Mouse (Mus musculus): ENCODE data around the gene Shpk. TPM values are rescaled to one million over a fixed set of nuclear protein-coding genes. Genes with fewer than 3 reads are reported as not detected.

Shpk gene
- 1.4 and 2.4 TPM in 2 replicates for total RNA-seq (2017)

DNA sequence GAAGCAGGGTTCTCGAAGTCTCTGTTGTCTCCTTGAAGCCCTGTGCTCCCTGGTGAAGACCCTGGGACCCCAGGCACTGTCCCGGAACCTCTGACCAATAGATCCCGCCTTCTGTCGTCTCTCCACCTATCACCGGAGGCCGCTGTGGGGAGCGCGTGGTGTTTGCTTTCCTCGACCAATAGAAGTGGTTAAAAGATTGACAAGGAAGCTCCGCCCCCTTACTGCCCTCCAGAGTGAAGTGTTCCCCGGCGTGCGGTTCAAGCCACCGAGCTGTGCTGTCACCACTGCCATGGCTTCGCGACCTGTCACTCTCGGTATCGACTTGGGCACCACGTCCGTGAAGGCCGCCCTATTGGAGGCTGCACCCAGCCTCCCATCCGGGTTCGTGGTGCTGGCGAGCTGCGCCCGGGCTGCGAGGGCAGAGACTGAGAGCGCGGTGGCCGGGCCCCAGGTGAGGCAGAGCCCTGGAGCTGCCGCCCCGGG lies at the start of gene Shpk:
Shpk (plus strand) TSS at position 231 of the 483 bp plus-strand sequence.
- peak; percentile 95 for ATAC-seq (ENCODE audit: extremely low read depth, insufficient number of reproducible peaks, low FRiP score, poor library complexity, severe bottlenecking)

DNA sequence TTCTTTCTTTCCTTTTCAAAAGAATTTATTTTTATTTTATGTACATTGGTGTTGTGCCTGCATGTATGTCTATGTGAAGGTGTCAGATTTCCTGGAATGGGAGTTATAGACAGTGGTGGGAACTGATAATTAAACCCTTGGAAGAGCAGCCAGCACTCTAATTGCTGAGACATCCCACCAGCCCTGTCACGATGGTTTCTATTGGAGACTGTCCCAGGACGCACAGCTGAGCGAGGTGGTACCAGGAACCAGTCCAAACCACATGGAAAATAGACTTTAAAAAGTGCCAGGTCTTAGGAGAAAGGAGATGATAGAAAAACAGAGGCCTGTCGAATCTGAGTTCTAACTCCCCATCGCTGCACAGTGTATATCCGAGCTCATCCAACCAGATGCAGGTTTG lies 44.2 kb upstream of the Shpk start:
- no peak for ATAC-seq (ENCODE audit: extremely low read depth, insufficient number of reproducible peaks, low FRiP score, poor library complexity, severe bottlenecking)

DNA sequence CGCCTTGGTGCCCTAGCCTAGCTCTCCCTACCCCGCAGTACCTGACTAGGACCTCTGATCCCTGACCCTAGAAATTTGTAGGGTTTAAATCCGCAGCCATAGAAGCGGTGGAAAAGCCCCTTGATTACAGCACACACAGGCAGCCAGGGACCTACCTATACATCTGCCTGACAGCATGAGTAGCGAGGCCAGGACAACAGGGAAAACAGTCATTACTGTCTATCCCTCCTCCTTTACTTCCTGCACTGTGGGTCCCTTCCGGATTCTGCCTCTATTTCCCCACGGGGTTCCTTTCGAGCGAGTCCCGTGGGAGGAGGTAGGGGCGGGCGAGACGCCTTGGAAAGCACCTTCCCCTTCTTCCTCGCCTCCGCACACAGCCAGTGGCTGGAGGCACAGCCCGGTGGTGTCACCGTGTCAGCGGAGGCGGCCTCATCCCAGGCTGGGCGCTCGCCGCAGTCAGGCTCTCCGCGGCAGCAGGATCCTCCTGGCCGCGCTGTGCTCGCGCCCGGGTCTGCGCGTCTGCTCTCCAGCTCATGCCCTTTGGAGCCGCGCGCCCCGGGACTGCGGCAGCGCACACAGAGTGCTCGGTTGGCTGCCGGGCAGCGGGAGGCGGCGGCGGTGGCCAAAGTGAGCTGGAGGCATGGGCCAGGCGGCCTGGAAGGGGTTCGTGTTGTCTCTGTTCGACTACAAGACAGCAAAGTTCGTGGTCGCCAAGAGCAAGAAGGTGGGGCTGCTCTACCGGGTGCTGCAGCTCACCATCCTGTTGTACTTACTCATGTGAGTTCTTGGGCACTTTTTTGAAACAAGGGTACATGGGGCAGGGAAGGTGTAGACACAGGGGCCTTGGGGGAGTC lies 39.1 kb upstream of the Shpk start, which contains the start of gene P2rx5:
P2rx5 (plus strand) TSS at position 465 of the 854 bp plus-strand sequence.
- no peak for ATAC-seq (ENCODE audit: extremely low read depth, insufficient number of reproducible peaks, low FRiP score, poor library complexity, severe bottlenecking)

DNA sequence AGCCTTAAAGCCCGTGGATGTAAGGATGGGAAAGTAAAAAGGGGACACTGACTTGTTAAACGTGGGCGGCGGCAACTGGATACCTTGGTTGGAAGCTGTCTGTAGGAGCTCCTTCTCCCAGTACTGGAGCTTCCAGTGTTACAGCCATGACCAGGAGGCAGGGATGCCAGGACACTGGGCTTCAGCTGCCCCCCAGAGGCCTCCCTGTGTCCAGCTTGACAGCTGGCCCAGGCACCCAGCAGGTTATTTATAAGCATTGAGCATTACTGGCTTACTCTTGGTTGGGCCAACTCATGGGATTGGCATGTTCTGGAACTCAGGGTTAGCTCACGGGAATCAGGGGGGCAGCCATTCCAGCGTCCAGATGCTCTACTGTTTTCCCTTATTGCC lies 38.5 kb upstream of the Shpk start:
- no peak for ATAC-seq (ENCODE audit: extremely low read depth, insufficient number of reproducible peaks, low FRiP score, poor library complexity, severe bottlenecking)

DNA sequence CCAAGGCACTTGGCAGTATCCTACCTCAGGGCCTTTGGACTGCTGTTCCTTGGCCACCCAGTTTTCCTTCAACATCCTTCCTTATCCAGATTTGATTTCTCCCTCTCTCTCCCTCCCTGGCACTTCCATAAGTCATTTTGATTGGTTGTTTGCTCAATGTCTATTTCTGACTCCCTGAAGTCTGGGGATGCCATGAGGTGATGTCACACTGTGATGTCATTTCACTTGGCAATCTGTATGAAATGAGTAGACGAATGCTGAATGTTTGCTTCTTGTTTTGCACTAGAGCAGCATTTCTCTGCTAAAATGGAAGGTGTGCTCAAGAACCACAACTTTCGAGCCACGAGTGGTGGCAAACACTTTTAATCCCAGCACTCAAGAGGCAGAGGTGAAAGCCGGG lies 37.6 kb upstream of the Shpk start:
- no peak for ATAC-seq (ENCODE audit: extremely low read depth, insufficient number of reproducible peaks, low FRiP score, poor library complexity, severe bottlenecking)

DNA sequence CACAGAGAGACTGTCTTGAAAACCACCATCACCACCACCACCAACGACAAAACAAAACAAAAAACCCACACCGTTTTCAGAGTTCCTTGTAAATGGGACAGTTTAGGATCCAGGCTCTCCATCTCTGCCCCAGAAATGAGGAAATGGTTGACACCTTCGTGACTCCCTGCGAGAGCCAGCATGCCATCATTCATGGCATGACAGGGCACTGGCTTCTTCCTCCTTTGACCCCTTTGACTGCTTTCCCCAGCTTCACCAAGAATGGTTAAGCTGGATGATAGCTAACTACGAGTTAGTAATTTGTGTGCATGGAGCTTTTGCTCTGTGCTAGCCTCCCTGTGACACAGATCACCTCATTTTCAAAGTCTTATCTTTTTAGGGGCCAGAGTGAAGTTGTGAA lies 37.0 kb upstream of the Shpk start:
- no peak for ATAC-seq (ENCODE audit: extremely low read depth, insufficient number of reproducible peaks, low FRiP score, poor library complexity, severe bottlenecking)

DNA sequence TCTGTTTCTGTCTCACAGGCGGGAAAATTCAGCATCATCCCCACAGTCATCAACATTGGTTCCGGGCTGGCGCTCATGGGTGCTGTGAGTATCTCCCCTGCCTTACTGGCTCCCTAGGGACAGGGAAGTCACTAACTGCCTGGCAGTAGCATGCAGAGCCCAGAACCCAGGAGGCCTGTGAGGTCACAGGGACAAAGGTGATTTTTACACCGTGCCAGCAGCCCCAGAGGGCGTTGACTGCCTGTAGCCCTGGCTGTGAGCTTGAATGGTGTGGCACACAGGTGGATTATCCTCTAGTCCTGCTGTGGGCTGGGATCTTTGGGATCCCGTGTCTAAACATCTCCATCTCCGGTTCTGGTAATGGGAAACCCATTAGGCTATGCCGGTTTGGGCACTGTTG lies 31.2 kb upstream of the Shpk start:
- ATAC-seq (ENCODE audit: extremely low read depth, insufficient number of reproducible peaks, low FRiP score, poor library complexity, severe bottlenecking), result no peak

DNA sequence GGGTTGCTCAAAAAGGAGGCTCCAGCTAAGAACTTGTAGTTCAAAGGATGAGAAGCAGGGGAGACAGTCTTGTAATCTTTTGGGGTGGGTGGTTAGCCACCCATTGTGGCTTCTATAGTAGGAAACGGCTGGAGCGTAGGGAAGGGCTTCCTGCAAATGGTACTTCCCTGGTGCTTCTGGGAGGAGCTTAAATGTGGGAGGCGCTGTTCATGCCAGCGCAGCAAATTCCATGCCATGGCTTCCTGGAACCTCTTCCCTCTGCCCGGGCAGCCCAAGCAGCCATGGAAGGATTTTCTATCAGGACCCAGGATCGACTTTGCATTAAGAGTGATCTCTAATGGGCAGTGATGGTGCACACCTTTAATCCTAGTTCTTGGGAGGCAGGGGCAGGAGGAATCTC lies 30.7 kb upstream of the Shpk start:
- ATAC-seq (ENCODE audit: extremely low read depth, insufficient number of reproducible peaks, low FRiP score, poor library complexity, severe bottlenecking), result no peak

DNA sequence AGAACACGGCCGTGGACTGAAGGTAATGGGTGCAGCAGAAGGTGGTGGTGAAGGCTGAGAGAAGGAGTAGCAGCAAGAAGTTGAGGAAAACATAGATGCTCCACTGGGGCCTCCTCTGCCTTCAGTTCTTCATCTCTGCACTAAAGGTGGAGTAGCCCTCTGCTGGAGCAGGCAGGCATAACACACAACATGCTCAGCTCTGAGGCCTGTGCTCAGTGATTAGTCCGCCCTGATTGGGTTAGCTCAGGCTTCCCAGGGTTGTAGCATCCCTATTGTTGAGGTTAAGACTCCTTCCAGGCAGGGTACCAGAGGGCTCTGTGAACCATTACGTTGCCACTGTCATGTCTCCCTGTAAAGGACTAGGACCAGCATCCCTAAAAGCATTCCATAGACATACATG lies 30.0 kb upstream of the Shpk start:
- 0 out of 2 replicates have a peak, but pooled peaks have one; percentile 38 for ATAC-seq (ENCODE audit: extremely low read depth, insufficient number of reproducible peaks, low FRiP score, poor library complexity, severe bottlenecking)

DNA sequence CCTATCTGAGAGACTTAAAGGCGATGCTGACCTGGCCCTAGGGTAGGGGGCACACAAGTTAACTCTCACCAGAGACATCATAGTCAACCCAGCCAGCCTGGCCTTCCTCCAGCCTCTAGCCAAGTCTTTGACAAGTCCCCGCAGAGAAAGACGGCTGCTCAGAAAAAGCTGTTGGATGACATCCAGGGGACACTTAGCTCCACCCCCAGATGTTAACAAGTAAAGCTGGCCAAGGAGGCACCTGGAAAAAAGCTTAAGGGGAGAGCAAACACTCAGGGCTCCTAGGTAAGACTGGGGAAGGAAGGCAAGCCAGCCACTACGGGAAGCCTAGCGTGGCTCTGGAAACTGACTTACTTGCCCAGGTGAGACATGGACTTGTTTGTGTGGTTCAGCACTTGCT lies 27.1 kb upstream of the Shpk start:
- no peak for ATAC-seq (ENCODE audit: extremely low read depth, insufficient number of reproducible peaks, low FRiP score, poor library complexity, severe bottlenecking)

DNA sequence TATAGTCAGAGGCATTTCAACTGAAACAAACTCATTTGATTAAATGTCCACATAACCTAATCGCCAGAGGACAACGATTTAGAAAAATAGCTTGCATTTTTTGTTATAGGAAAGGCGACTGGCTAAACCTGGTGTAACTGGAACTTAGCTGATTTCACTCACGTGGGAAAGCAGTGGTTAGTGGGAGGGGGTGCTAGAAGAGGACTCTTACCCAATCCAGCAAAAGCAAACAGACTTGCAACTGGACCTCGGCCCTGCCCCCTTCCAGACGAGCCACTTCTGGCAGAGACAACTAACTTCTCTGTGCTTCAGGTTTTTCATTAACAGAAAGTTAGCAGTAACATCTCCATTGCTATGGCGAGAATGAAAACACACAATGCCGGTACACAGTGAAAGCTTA lies 23.6 kb upstream of the Shpk start:
- no peak for ATAC-seq (ENCODE audit: extremely low read depth, insufficient number of reproducible peaks, low FRiP score, poor library complexity, severe bottlenecking)

DNA sequence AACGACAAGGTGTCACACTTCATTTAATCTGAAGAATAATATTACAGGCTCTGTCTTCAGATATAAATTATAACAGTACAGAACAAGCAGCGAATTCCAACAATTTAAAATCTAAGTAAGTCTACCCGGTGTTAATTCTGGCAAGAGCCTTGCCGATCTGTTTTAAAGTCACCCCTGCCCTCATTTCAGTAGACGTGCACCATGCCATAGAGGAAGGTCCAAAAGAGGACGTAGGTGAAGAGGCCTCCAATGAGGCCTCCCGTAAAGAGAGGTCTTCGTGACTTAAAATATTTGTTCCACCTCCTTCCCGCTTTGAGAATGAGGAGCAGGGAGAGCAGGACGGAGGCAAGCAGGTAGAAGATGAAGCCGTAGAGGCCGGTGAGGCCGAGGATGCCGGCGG lies 23.1 kb upstream of the Shpk start:
- ATAC-seq (ENCODE audit: extremely low read depth, insufficient number of reproducible peaks, low FRiP score, poor library complexity, severe bottlenecking), result no peak

DNA sequence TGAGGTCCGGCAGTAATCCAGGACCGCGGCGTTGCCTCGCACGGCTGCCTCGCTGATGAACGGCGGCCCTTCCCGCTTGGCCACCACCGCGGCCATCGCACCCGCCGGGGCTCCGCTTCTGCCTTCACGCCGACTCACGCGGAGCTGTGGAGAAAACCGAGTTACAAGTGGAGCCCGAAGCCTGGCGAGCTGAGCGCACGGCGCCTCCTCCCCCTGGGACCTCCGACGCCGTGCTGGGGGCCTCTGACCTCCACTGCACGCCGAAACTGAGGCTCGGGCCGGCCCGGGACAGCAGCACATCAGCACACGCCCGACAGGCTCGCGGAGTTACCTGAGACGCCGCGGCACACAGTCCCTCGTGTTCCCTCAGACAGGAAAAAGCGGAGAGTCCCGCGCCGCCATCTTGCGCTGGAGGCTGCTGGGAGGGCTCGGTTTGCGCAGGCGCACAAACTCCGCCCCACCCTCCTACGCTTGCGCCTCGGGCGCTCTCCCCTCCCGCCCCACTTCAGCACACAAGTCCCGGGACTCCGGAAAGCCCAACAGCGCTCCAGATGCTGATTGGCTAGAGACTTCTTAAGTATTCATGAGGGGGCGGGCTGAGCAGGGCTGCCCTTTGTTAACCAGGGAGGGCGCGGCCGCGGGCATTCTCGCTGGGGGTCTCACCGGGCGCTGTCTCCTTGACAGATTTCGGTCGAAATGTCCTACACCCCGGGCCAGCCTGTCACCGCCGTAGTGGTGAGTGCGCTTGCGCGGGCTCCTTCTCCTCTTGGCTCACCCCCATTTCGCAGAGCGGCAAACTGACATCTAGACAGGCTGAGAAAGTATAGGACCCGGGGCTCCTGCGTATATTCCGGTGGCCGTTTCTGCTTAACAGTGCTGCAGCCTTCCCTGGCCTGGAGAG lies 22.4 kb upstream of the Shpk start, which contains the start of the genes Emc6 and Tax1bp3:
Emc6 (minus strand) TSS at position 430 of the 901 bp plus-strand sequence.
Tax1bp3 (plus strand) TSS at position 476 of the 901 bp plus-strand sequence.
- ATAC-seq (ENCODE audit: extremely low read depth, insufficient number of reproducible peaks, low FRiP score, poor library complexity, severe bottlenecking), result peak; percentile 96

DNA sequence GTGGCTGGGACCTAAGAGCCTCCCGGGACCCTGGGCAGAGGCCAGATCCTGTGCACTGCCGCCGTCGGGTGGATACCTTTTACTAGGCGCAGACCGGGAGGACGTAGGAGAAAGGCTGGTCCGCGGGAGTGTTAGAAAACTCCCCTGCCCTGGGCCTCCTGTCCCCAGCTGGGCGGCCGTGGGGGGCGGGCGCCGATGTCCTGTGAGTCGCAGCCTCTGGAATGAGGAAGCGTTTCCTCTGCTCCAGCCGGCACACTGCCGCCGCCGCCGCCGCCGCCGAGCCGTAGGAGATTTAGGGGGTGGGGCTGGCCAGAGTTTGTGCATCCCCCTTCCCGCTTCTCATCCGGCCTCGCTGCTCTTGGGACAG lies 21.8 kb upstream of the Shpk start:
- no peak for ATAC-seq (ENCODE audit: extremely low read depth, insufficient number of reproducible peaks, low FRiP score, poor library complexity, severe bottlenecking)

DNA sequence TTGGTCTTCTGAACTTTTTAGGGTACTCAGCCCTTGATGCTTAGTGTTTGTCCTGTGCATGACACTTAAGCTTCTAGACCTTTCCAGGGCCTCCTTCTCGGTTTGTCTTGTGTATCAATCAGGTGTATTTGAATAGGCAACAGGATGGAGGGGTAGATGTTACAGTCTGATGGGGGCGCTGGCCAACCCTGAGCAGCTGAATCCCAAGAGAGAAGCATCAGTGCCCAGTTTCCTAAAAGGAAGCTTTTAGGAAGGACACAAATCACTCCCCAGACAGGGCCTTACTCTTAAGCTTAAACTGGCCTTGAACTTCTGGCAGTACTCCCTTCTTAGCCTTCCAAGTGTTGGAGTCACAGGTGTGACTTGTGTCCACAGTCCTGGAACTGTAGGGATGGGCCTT lies 21.4 kb upstream of the Shpk start:
- no peak for ATAC-seq (ENCODE audit: extremely low read depth, insufficient number of reproducible peaks, low FRiP score, poor library complexity, severe bottlenecking)

DNA sequence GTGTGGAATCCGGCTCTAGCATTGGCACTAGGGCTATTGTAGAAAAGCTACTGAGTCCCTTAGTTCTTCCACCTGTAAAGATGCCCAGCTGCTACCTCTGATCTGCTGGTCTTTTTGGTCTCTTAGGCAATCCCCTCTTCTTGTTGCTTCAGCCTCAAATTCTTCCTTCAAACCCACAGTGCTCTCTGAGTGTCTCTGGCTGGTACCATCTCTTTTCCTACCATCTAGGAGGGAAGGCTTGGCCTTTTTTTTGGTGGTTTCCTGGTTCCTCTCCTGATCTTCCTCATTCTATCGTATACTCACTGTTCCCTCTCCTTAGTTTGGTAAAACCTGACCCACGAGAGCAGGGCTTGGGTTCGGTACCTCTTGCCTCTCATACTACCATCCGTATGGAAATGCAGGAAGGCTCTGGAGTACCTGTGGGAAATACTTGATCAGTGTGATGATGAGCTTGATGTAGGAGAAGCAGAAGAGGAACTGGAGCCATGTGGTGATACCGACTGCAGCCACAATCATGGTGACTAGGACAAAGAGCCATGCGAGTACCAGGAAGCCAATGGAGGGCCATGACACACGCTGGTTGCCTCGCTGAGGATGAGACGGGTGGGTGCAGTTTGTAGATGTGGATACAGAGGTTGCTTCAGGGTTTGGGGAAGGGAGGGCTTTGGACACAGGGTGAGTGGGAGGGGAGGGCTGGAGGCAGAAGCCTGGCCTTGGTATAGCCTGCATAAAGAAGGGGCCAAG lies 13.2 kb upstream of the Shpk start:
- no peak for ATAC-seq (ENCODE audit: extremely low read depth, insufficient number of reproducible peaks, low FRiP score, poor library complexity, severe bottlenecking)

DNA sequence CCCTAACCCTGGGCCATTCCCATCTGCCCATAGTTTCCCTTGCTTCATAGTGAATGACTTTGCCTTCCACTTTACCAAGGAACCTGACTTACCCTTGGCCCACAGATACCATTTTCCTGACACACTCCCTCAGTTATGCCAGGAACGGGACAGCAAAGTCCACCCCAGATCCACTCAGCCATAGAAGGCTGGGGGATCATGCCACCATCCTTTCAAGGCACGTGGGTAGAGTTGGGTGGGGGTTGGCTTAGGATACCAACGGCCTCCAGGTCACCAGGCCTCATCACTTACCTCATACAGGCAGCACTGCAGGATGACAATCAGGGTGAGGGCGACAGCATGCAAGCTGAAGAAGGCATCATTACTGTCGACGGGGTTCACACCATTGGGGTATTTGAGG lies 12.0 kb upstream of the Shpk start:
- no peak for ATAC-seq (ENCODE audit: extremely low read depth, insufficient number of reproducible peaks, low FRiP score, poor library complexity, severe bottlenecking)

DNA sequence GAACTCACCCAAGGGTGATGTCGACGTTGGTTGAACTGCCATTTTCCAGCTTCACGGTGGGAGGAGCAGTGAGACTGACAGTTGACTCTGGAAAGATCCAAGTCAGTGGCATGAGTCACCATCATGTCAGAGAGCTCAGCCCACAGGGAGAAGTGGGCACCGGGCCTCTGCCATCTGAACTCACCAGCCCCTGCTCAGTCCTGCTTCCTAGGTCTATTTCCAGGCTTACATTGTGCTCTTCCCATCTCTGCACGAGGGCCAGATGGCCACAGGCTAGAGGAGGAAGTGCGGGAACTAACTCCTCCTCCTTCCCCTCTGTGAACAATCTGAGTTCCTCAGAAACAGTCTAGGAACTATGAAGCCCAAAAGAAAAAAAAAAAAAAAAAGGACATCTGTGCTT lies 6.2 kb upstream of the Shpk start:
- ATAC-seq (ENCODE audit: extremely low read depth, insufficient number of reproducible peaks, low FRiP score, poor library complexity, severe bottlenecking), result peak; percentile 24; the same call in 1 of the 2 replicates

DNA sequence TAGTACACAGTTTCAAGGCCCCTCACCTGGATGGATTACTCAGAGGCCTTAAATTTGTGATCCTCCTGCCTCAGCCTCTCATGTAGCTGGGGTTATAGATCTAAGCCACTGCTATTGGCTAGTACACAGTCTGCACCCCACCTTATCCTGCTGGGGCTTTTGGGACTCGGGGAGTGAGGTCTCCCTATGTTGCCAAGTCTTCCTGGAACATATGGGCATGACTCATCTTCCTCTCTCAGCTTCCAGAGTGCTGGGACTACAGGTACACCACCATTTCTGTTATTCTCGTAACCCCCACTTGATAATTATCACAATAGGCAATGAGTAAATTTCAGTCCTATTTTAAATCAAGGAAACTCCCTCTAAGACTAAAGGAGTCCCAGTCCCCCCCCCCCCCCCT lies 4.8 kb upstream of the Shpk start:
- no peak for ATAC-seq (ENCODE audit: extremely low read depth, insufficient number of reproducible peaks, low FRiP score, poor library complexity, severe bottlenecking)

Measured in neutrophil, adult 5-6 weeks (primary cell).